Mouse (Mus musculus) right cerebral cortex, adult 18-20 months (tissue): Measurements from ENCODE around the gene Myo1e.

Source experiments
- DNase-seq: peaks from one replicate; pipeline ENCODE4 v3.0.0; 2022; ENCODE audit warnings: mixed read lengths

Gene Myo1e

DNA sequence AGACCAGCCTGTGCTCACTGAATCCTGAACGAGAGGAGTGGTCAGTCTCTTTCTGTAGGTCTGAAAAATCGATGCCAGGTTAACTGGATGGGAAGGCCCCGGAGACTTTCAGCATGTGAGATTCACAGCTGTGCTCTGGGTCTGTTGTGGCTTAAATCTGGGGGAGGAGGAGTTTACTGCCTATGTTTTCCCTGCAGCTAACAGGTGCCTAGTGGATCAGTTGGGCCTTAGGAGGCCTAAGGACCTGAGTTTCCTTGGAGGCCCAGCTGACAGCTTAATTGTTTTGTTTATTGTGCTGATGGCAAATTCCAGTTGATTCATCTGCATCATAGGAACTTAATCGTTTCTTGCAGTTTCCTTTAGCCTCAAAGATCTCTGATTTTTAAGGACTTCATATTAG is 16.0 kb downstream of the Myo1e start:
- no peak for DNase-seq

DNA sequence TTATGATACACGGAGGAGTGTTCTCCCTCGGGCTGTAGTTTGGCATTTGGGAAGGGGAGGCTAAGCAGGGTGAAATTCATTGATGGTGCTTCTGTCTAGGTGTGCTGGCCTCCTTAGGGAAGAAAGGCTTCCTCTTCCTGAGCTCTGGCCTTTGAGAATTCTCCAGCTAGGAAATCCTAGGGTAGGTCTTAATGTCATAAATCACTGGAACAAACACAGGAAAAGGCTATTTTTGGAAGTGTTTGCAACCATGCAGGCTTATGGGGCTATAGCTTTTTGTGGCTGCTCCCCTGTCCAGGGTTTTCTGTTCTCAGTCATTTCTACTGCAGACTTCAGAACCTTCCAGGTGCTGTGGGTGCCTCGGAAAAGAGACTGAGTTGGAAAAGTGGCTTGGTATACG is 16.9 kb downstream of the Myo1e start:
- no peak for DNase-seq

DNA sequence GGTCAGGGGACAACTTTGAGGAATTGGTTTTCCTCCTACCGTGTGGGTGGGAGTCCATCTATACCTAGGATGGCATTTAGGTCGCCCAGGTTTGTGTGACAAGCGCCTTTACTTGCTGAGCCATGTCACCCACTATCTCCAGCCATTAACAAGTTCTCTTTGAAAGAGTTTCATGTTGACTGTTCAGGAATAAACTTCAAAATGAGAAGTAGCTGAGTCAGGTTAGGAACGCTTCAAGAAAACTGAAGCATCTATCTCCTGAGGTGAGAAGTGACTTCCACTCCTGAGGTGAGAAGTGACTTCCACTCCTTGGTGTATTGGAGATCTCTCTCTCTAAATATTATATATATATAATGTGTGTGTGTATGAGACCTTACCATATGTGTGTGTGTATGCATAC is 19.2 kb downstream of the Myo1e start:
- DNase-seq = no peak

DNA sequence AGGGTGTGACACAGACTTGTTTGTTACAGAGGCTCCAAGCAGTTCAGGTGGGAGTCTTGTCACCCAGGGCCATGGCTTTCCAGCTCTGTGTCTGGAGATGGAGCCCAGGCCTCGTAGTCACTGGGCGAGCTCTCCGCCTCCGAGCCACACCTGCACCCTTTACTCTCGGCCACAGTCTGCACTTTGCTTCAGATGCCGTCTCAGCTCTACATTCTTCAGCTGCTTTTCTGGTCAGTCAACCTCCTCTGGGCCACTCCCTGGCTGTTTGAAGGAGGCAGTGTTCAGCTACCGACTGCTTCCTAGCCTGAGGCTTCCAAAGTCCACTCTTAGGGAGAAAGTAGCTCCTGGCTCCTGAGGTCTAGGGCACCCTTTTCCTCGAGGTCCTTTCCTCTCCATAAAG is 22.7 kb downstream of the Myo1e start:
- DNase-seq = no peak

DNA sequence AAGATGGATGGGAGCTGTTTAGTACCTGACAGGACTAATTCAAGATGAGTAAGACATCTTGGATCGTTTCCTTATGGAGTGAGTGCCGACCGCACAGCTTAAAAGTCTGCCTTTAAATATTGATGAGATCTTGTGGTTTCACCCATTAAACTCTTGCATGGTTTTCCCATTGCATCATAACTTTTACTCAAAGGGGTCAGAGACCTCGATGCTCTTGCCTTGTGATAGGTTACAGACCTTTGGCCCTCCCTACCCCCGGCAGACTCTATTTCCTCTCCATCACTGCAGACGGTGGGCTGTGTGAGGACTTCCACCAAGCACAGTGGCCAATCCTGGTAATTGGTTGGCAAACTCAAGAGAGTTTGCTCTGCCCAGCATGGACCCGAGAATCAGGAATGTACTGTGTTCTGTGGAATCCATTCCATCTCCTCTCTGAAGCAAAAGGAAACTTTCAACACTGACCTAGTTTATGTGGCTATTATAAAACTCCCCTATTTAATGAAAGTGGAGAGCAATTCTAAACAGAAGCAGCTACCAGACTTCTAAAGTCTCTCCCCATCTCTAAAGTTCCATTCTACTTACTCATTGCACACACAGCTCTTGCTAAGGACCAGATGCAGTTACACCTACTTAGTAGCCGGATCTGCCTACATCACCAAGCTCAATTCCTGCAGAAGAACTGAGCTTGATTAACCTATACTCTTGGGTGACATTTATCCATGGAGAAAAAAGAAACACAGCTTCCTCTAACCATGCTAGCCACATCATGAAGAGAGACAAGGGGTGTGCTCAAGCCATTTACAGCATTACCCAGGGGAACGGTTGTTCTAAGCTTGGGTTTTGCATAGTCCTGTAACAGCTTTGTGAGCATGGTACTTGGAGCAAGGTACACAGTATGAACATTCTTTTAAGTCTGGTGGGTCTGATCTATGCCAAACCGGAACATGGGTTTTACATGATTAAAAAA is 25.2 kb downstream of the Myo1e start:
- DNase-seq = no peak

DNA sequence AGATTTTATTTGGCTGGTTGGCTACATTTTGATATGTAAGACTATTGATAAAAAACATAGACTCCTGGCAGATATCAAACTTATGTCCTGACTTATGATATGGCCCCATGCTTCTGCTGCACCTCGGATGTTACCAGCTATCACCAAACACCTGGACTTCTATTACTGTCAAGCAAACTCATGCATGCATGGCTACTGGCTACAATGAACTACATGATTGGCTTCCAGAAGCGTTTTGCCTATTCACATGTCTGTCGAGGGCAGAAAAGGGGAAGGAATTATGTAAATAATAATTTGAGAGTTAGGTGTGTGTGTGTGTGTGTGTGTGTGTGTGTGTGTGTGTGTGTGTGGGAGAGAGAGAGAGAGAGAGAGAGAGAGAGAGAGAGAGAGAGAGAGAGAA is 30.0 kb downstream of the Myo1e start:
- DNase-seq = no peak

DNA sequence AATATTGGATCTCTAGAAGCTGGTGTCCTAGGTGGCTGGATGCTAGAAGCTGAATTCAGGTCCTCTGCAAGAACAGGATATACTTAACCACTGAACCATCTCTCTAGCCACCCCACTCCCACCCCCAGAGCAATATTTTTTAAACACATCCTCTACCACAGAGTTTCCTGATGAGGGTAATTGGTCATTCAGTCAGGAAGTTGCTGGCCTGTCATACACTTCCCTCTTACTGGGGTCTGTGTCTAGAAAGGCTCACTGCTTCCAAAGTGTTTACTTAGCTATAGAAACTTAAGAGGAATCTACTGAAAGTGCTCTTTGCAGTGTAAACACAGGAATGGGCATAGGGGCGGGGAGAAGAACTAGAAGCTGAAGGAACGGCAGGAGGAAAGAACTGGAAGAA is 30.4 kb downstream of the Myo1e start:
- DNase-seq = no peak

DNA sequence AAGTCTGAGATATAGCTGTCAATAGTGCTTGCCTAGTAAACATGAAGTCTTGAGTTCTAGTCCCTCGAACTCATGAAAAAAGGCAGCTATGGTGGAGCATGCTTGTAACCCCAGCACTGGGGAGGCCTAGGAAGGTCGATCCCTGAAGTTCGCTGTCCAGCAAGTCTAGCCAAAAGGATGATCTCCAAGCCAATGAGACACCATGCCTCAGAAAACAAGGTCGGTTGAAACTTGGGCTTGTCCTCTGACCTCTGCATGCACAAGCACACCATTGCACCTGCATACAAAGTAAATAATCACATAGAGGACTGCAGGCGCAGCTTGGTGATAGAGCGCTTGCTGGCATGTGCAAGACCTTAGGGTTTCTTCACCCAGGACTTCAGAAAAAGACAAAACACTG is 31.2 kb downstream of the Myo1e start:
- no peak for DNase-seq

DNA sequence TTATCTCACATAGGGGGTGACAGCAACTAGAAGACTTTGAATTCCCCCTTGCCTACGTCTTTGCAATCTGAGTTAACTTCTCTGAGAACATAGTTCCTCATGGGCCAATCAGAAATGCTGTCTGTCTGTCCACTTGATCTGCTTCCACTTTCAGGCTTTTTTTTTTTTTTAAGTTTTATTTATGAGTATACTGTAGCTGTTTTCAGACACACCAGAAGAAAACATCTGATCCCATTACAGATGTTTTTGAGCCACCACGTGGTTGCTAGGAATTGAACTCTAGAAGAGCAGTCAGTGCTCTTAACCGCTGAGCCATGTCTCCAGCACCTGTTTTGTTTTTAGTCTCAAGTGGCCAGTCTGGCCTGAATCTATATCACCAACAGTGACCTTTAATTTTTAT is 32.1 kb downstream of the Myo1e start:
- DNase-seq = no peak

DNA sequence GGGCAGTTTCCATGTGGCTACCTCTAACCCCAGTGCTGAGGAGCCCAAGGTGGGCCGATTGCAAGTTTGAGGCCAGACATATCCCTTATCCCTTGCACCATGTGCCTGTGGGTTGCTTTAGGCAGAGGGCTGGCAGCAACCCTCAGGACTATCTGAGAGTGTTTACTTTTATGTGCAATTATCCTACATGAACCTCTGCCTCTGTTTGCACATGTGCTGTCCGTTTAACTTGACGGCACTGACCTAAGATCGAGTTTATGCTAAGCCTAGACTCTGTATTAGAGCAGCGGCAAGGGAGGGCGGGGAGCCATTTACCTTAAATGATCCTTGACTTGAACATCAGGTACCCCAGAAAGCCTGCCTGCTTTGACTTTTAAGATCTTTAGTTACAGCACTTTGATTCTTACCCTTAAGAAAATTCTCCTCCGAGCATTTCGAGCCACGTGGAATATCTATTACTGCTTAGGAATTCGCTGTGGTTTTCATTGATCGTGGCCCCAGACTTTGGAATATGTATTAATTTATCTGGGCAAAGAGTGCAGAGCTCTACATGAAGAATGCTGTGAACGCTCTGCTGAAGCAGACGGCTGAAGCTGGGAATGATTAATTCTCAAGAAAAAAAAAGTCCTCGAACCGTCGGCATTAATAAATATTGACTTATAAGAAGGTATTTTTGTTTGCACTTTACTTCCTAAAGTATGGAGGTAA is 33.7 kb downstream of the Myo1e start:
- DNase-seq = no peak

DNA sequence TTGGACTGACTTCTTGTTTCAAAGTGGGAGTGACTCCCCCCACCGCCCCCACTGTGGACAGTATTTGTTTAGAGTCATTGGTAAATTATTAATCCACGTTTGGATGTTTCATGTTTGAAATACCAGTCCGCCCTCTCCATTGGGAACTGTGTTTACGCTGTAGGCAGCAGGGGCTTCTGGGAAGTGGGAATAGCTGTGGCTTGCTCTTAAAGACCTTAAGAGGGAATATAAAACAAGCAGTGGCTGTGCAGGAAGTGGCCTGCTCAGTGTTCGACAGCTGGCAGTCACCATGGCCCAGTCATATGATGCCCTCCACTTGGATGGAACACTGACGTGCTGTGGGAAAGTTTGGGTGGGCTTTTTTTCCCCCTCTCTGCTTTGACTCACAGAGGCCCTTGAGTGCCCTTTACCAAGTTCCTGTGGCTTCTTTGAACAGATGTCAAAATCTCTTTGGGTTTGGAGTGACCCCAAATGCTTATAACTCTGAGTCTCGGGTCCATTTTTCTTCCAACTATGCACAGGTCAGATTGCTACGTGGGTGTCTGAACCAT is 34.3 kb downstream of the Myo1e start:
- no peak for DNase-seq

DNA sequence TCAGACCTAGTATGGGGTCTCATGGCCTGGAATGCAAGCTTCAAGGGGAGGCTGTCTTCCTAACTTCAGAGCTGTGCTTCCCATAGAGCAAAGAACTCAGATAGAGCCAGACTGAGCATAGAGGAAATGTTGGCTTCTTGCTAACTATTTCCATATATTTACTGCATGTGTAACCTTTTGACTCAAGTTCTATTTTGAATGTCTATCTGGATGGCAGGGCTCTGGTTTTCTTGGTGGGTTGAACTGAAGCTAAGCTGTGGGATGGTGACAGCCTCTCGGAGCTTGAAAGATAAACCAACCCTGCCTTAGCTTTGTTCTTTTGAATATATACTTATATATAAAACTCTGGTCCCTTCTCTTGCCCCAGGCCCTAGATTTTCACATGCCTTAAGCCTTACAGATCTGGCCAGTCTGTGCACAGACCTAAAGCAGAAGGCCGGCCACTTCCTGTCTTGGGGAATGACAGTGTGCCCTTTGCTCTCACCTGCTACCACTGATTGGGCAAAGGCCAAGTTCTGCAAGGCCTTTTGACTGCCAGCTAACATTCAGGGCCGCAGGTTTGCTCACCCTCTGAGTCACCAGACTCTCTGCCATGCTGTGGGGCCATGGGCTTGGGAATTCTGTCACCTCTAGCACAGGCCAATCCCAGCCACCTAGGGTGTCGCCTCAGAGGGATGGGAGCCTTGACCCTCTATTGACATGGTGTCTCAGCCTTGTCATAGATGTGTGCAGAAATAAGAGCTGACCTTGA is 35.1 kb downstream of the Myo1e start:
- DNase-seq = no peak

DNA sequence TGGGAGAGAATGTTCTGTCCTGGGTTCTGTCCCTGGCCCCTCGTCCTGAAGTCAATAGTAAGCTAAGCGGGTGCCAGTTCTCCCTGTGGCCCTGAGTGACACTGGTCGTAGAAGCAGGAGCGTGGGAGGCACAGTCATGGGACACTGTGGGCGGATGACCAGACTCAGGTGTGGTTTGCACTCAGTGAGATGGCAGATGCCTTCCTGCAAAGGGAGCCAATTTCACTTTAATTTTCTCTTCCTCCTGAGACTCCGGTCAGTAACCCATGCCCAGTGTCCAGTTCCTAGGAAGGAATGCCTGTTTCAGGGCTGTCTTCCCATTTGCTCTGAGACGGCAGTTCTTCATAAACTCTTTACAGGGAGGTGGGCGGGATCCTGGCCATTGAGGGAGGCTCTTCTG is 36.1 kb downstream of the Myo1e start:
- DNase-seq = no peak

DNA sequence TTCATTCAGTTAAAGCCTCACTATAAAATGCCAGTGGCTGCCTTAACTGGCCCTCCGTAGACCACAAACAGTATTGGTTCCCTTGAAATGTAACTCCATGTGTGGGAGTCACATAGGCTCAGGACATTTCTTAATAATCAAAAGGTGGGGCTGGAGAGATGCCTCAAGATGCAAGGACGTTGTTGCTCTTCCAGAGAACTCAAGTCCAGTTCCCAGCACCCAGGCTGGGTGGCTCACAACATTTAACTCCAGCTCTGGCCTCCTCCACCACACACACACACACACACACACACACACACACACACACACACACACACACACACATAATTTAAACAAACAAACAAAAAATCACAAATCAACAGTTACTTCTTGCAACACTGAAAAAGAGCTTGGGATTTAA is 36.6 kb downstream of the Myo1e start:
- DNase-seq = no peak

DNA sequence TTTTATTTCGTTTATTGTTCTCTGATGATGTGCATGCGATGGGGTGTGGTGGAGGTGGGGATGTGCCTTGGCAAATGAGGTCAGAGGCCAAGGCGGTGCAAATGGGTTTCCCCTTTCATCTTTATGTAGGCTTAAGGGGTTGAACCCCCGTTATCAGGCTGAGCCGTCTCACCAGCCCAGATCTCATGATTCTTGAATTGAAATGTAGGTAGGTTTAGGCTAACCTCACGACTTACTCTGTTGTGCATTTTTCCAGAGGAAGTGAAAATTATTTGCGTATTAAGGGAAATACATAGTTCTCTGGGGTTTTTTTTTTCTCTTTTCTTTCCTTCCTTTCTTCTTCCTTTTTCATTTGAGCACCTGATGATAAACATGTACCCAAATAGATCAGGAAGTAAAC is 37.0 kb downstream of the Myo1e start:
- DNase-seq = no peak

DNA sequence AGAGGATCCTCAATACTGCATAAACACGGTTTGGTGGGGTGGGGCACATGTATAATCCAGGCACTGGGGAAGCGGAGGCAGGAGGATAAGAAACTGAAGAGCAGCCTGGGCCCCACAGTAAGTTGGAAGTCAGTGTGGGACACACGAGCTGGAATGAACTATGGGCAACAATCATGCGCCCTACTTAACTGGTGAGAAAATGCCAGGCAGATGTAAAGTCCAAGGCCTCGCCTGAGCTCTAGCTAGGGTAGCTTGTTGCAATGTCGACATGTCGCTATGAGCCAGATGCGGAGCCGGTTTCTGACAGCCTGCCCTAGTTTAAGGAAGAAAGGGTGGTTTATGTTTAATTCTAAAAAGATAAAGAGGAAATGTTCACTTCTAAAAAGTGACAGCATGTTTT is 37.9 kb downstream of the Myo1e start:
- no peak for DNase-seq

DNA sequence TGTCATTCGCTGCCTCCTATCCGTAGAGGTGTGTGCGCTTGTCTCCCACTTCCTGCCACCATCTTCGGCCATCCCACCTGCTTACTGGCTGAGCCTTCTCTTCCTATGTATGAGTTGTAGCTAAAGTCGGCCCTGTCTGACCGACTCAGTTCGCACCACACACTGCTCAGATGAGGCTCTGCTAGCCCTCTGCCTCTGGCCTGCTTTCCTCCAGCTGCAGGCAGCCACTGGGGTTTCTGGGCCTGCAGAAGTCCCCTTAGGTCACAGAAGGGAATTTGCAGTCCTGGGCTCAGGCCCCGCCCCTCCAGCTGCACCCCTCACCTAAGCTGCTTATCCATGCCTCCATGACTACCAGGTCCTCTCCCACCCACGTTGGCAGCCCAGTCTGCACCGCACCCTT is 39.3 kb downstream of the Myo1e start:
- DNase-seq = no peak

DNA sequence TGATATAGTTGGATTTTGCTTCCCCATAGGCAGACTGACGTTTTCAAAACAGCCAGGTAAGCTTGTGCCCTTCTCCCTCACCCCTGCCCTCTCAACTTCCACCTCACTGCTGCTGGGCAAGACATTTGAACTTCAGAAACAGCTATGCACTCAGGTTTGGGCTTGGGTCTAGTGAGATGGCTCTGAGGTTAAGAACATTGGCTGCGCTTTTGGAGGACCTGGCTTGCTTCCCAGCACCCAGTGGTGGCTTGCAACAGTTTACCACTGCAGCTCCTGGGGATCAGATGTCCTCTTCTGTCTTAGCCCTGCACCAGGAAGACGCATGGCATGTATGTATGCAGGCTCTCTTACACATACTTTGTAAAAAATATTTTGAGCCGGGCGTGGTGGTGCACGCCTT is 40.9 kb downstream of the Myo1e start:
- DNase-seq = no peak

DNA sequence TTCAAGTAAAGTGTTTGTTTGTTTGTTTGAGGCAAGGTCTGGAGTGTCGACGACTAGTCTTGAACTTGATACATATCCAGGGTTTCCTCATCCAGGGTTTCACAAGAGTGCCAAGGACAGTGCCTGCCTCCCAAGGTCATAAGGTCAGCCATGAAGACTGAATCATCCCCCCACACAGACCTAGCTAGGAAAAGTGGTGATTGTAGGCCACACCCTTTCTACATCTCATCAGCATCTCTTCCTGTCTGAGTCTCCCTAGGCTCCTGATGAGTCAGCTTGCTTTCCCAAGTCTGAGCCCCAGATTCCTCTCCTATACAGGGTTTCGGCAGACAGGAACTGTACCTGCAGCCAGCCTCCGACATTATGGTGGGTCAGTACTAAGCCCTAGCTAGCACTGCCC is 41.7 kb downstream of the Myo1e start:
- DNase-seq = no peak

DNA sequence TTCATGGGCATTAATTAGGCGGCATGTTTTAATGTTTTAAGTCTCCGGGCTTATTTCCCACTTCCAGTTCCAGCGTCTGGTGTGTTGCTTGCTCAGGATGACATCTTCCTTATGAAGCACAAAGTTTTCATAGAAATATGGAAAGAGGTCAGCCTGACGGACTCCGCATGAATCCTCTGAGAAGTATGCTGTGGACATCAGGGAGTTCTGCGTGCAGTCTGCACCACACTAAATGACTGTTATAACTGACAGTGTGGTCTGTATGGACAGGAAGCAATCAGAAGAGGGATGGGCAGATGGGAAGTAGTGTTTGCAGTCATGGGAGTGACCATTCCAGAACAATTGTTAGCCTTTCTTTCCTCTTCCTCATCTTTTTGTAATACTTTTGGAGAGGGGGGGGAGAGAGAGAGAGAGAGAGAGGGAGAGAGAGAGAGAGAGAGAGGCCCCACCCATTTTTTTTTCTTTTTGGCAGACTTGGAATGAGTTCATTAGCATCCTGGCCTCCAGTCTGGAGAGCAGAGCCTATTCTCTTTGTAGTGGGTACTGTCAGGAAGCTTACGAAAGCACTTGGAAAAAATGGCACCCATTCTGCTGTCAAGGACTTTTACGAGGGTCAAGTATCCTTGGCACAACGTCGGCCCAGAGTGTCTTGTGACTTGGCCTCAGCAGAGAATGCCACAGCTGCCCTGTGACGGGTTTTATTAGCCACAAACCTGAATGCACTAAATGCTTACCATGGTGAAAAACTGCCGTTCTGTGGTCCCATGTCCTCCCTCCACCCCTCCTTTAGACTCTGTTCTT is 42.9 kb downstream of the Myo1e start:
- no peak for DNase-seq

DNA sequence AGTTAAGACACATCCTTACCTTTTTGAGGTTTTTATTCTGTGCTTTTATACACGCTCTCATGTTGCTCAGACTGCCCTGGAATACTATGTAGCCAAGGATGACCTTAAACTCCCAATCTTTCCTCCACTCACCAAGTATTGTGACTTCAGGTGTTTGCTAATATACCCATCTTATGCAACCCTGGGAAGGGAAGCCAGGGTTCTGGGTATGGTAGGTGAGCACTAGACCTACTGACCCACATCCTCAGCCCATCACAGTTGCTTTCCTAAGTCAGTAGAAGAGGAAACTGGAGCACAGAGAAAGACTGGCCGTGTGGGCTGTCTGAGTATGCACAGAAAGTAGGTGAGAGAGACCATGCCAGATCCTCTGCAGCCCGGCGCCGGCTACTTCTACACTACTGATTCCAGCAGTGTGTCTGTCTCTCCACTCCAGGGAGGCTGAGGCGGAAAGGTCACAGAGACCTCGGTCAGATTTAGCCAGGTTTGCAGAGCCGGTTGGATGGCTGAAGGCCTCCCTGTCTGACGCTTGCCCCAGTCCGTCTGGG is 44.4 kb downstream of the Myo1e start:
- peak; percentile 13 for DNase-seq

DNA sequence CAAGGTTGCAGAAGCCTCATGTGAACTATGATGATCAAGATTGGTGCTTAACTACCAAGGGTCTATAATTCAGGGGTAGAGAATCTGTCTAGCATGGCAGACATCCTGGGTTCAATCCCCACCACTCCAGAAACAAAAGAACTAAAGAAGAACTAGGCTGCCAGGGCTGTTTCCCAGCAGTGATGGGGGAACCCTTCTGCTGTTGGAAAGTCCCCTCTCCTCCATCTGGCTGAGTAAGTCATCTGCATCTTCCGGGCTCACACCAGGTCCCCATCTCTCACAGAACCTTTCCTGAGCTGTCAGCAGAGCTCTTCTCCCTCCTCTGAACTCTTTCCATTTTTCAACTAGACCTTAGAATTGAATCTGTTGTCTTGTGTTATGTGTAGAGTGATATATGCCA is 45.9 kb downstream of the Myo1e start:
- DNase-seq = no peak
